Mouse (Mus musculus): ENCODE measurements around the gene Smyd4. TPM values are rescaled to one million over a fixed set of nuclear protein-coding genes. Genes with fewer than 3 reads are reported as not detected.
A peak's percentile ranks its signal among the peaks of the same experiment; 100 is the strongest.
"Not testable (repeated sequence)": the region's sequence is repeated elsewhere in the genome, so short reads cannot be mapped to it uniquely, and the experiment has no call there.

Gene Smyd4
- polyA plus RNA-seq, 1 experiment from 2014 or later = 10.7 TPM

DNA sequence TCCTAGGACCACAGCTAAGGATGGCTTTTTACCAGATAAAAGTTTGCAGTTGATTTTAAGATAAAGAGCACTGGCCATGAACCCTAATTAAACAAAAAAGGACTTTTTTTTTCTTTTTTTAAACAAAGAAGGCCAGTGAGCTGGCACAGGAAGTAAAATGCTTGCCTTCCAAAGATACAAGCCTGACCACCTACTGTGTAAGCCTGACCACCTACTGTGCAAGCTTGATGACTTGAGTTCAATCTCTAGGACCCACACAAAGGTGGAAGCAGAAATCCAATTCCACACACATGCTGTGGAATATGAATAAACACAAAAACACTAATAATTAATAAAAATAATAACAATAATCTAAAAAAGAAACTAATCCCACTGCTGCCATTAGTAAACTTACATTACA, 3.0 kb downstream of the Smyd4 start:
- no peak overlapping the region for H3K4me3 ChIP-seq (ENCODE audit: low read depth, low read length)
- no peaks in the 10 kb centered on the region for H3K9me3 ChIP-seq (replicated peaks; ENCODE audit: control insufficient read depth, low read length)
- H3K4me2 ChIP-seq (ENCODE audit: low read length) = no peak overlapping the region
- H3K4me1 ChIP-seq (ENCODE audit: control insufficient read depth, insufficient read depth, low read length) = peaks cover 7% of the 10 kb centered on the region
- no peaks in the 10 kb centered on the region for H3K36me3 ChIP-seq (ENCODE audit: control insufficient read depth, insufficient read depth, low read length)
- H3K27me3 ChIP-seq (replicated peaks; ENCODE audit: control insufficient read depth, insufficient read depth, low read length) = no peaks in the 10 kb centered on the region
- H3K27ac ChIP-seq (ENCODE audit: low read depth, low read length) = no peak overlapping the region
- DNase-seq (ENCODE audit: low spot score) (no peak), ATAC-seq (no peak)
- no peak overlapping the region for H3K9ac ChIP-seq (ENCODE audit: low read length)

DNA sequence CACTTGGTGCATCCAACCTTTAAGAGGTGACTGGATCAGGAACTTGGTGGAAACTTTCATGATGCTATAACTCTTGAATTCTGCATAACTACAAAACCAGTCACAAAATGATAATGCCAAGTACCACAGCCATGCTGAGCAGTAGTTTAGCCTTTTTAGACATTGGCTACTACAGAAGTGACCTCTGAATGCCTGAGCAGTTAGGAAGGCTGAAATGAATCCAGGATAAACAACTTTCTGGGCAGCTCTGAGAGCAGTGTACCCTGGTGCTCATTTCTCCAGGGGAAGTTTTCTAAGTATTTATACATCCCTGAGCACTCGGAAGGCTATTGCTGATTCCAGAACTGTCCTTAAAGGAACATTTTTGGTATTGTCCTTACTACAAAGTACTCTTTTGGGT, 7.2 kb downstream of the Smyd4 start:
- no peak for DNase-seq (ENCODE audit: low spot score)
- H3K27ac ChIP-seq (ENCODE audit: low read depth, low read length) = no peak overlapping the region
- H3K4me3 ChIP-seq (ENCODE audit: low read depth, low read length) = no peak overlapping the region
- no peak for ATAC-seq
- no peaks in the 10 kb centered on the region for H3K4me1 ChIP-seq (ENCODE audit: control insufficient read depth, insufficient read depth, low read length)
- H3K9ac ChIP-seq (ENCODE audit: low read length) = no peak overlapping the region
- H3K9me3 ChIP-seq (replicated peaks; ENCODE audit: control insufficient read depth, low read length) = no peaks in the 10 kb centered on the region
- WGBS = 100% methylated on average over 1 of the region's 1 CpGs
- no peak overlapping the region for H3K4me2 ChIP-seq (ENCODE audit: low read length)
- H3K27me3 ChIP-seq (replicated peaks; ENCODE audit: control insufficient read depth, insufficient read depth, low read length) = no peaks in the 10 kb centered on the region
- no peaks in the 10 kb centered on the region for H3K36me3 ChIP-seq (ENCODE audit: control insufficient read depth, insufficient read depth, low read length)

DNA sequence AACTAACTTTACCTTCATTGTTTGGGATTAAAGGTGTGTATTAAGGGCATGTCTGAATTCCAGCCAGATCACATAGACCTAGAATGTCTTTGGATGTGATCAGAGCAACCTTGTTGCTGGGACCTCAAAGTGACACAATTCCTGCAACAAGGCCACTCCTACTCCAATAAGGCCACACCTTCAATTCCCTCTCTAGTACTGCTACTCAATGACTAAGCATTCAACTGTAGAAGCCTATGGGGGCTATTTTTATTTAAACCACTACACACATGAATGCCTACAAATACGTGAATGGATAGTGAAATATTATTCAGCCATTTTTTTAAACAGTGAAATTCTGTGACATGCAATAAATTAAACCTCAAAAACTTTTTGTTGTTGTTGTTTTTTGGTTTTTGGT, 28.9 kb downstream of the Smyd4 start:
- Histone ChIP-seq H3K4me3 (ENCODE audit: low read depth, low read length) (no peak overlapping the region), H3K4me2 (ENCODE audit: low read length) (no peak overlapping the region), H3K9ac (ENCODE audit: low read length) (no peak overlapping the region), H3K36me3 (ENCODE audit: control insufficient read depth, insufficient read depth, low read length) (no peaks in the 10 kb centered on the region), H3K27ac (ENCODE audit: low read depth, low read length) (no peak overlapping the region), H3K27me3 (replicated peaks; ENCODE audit: control insufficient read depth, insufficient read depth, low read length) (no peaks in the 10 kb centered on the region), H3K4me1 (ENCODE audit: control insufficient read depth, insufficient read depth, low read length) (no peaks in the 10 kb centered on the region), H3K9me3 (replicated peaks; ENCODE audit: control insufficient read depth, low read length) (no peaks in the 10 kb centered on the region)
- no peak for DNase-seq (ENCODE audit: low spot score)
- no peak for ATAC-seq
- 92% methylated on average over 1 of the region's 1 CpGs for WGBS

DNA sequence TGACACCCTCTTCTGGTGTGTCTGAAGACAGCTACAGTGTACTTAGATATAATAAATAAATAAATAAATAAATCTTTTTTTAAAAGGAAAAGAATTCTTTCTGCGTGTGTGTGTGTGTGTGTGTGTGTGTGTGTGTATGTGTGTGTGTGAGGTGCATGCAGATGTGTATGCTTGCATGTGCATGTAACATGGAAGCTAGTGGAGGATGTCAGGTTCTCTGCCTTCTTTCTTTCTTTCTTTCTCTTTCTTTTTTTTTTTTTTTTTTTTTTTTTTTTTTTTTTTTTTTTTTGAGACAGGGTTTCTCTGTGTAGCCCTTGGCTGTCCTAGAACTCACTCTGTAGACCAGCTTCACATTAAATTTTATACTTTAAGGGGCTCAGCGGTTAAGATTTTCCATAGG, 30.6 kb downstream of the Smyd4 start:
- ATAC-seq; H3K4me2 ChIP-seq (ENCODE audit: low read length); H3K4me1 ChIP-seq (ENCODE audit: control insufficient read depth, insufficient read depth, low read length); DNase-seq (ENCODE audit: low spot score); H3K9ac ChIP-seq (ENCODE audit: low read length); H3K36me3 ChIP-seq (ENCODE audit: control insufficient read depth, insufficient read depth, low read length); H3K27me3 ChIP-seq (replicated peaks; ENCODE audit: control insufficient read depth, insufficient read depth, low read length); H3K9me3 ChIP-seq (replicated peaks; ENCODE audit: control insufficient read depth, low read length); H3K4me3 ChIP-seq (ENCODE audit: low read depth, low read length); H3K27ac ChIP-seq (ENCODE audit: low read depth, low read length): not testable (repeated sequence)
- WGBS = 94% methylated on average over 2 of the region's 2 CpGs

DNA sequence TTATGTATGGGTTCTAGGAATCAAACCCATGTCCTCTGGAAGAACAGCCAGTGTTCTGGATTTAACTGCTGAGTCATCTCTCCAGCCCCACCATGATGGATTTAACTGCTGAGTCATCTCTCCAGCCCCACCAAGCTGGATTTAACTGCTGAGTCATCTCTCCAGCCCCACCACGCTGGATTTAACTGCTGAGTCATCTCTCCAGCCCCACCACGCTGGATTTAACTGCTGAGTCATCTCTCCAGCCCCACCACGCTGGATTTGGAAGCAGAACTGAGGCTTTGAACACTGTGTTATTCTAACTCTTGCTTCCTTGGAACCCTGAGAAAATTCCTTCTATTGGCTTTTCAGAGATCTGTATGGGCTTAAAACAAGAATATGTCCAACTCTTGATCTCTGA, 35.3 kb downstream of the Smyd4 start:
- H3K27ac ChIP-seq (ENCODE audit: low read depth, low read length); DNase-seq (ENCODE audit: low spot score); H3K4me3 ChIP-seq (ENCODE audit: low read depth, low read length); ATAC-seq; H3K9me3 ChIP-seq (replicated peaks; ENCODE audit: control insufficient read depth, low read length); H3K4me2 ChIP-seq (ENCODE audit: low read length); H3K36me3 ChIP-seq (ENCODE audit: control insufficient read depth, insufficient read depth, low read length); H3K9ac ChIP-seq (ENCODE audit: low read length); H3K27me3 ChIP-seq (replicated peaks; ENCODE audit: control insufficient read depth, insufficient read depth, low read length); H3K4me1 ChIP-seq (ENCODE audit: control insufficient read depth, insufficient read depth, low read length): not testable (repeated sequence)
- 67% methylated on average over 3 of the region's 3 CpGs for WGBS

DNA sequence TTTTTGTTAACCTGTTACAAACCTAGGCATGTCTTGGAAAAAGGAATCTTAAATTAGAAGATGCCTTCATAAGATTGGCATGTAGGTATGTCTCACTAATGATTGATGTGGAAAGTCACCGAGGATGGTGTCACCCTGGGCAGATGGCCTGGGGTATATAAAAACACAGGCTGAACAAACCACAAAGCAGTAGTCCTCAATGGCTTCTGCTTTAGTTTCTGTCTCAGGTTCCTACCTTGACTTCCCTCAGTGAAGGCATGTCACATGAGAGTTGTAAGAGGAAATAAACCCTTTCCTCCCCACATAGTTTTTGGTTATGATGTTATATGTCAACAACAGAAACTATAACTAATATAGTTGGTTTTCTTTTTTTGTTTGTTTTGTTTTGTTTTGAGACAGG, 47.4 kb downstream of the Smyd4 start:
- Histone ChIP-seq H3K36me3 (ENCODE audit: control insufficient read depth, insufficient read depth, low read length) (peaks cover 2% of the 10 kb centered on the region; the same call in 1 of the 2 replicates), H3K4me1 (ENCODE audit: control insufficient read depth, insufficient read depth, low read length) (no peaks in the 10 kb centered on the region), H3K27ac (ENCODE audit: low read depth, low read length) (no peak overlapping the region), H3K27me3 (replicated peaks; ENCODE audit: control insufficient read depth, insufficient read depth, low read length) (no peaks in the 10 kb centered on the region), H3K9ac (ENCODE audit: low read length) (no peak overlapping the region), H3K9me3 (replicated peaks; ENCODE audit: control insufficient read depth, low read length) (no peaks in the 10 kb centered on the region), H3K4me3 (ENCODE audit: low read depth, low read length) (no peak overlapping the region), H3K4me2 (ENCODE audit: low read length) (no peak overlapping the region)
- DNase-seq (ENCODE audit: low spot score) (no peak), ATAC-seq (no peak)
- WGBS = 88% methylated on average over 1 of the region's 1 CpGs

DNA sequence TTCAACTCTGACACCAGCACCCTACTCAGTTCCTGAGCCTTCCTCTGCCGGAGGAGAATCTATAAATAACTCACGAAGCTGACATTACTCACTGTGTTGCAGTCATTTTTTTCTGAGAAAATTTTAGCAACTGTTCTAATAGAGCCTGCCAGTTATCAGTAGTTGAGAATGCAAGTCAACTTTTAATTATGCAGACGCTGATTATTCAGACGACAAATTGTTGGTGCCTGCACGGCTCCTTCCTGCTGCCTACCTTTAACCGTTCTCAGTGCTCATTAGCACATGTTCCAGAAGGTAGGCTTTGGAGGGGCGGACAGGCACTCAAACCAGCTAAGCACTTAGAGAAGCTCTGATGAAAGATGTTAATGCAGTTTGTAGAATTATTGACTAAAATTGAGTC, 49.2 kb downstream of the Smyd4 start:
- no peak for ATAC-seq
- 59% methylated on average over 7 of the region's 7 CpGs for WGBS
- H3K27ac ChIP-seq (ENCODE audit: low read depth, low read length) = 0 out of 2 replicates have a peak overlapping the region, but pooled peaks have one; percentile 27
- H3K36me3 ChIP-seq (ENCODE audit: control insufficient read depth, insufficient read depth, low read length) = peaks cover 2% of the 10 kb centered on the region; the same call in 1 of the 2 replicates
- no peaks in the 10 kb centered on the region for H3K27me3 ChIP-seq (replicated peaks; ENCODE audit: control insufficient read depth, insufficient read depth, low read length)
- no peak overlapping the region for H3K9ac ChIP-seq (ENCODE audit: low read length)
- no peak overlapping the region for H3K4me3 ChIP-seq (ENCODE audit: low read depth, low read length)
- no peak overlapping the region for H3K4me2 ChIP-seq (ENCODE audit: low read length)
- H3K4me1 ChIP-seq (ENCODE audit: control insufficient read depth, insufficient read depth, low read length) = no peaks in the 10 kb centered on the region
- peak; percentile 15 for DNase-seq (ENCODE audit: low spot score)
- H3K9me3 ChIP-seq (replicated peaks; ENCODE audit: control insufficient read depth, low read length) = no peaks in the 10 kb centered on the region

DNA sequence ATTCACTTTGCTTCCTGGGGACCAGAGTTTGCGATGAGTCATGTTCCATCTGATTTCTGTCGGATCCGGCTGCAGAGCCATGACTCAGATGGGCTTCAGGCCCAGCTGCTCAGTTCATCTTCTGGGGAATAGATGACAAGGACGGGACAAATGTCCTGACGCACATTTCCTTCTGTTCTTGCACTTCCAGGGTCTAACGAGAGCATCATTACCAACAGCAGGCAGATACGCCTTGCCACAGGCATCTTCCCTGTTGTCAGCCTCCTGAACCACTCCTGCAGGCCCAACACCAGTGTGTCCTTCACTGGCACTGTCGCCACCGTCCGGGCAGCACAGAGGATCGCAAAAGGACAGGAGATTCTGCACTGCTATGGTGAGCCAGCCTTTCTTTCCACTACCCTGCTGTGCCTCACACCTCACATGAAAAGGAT, 51.2 kb downstream of the Smyd4 start:
- Histone ChIP-seq H3K9me3 (replicated peaks; ENCODE audit: control insufficient read depth, low read length) (no peaks in the 10 kb centered on the region), H3K9ac (ENCODE audit: low read length) (no peak overlapping the region), H3K36me3 (ENCODE audit: control insufficient read depth, insufficient read depth, low read length) (no peaks in the 10 kb centered on the region), H3K4me1 (ENCODE audit: control insufficient read depth, insufficient read depth, low read length) (no peaks in the 10 kb centered on the region), H3K4me2 (ENCODE audit: low read length) (no peak overlapping the region), H3K4me3 (ENCODE audit: low read depth, low read length) (no peak overlapping the region), H3K27ac (ENCODE audit: low read depth, low read length) (no peak overlapping the region; the same call in 1 of the 2 replicates), H3K27me3 (replicated peaks; ENCODE audit: control insufficient read depth, insufficient read depth, low read length) (no peaks in the 10 kb centered on the region)
- DNase-seq (ENCODE audit: low spot score) = no peak
- ATAC-seq = no peak
- WGBS = 86% methylated on average over 11 of the region's 11 CpGs

DNA sequence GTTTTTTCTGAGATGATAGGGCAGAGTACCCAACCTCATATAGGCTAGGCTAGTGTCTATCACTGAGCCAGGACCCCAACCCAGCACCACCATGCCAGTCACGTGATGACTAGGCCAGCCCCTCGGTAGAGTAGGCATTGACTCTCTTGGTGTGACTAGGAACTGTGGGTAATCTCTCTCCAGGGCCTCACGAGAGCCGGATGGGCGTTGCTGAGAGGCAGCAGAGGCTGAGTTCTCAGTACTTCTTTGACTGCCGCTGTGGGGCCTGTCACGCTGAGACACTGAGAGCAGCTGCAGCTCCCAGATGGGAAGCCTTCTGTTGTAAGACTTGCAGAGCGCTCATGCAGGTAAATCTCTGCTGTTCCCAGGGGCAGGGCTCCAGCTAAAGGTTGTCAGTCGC, 51.9 kb downstream of the Smyd4 start:
- ATAC-seq = no peak
- Histone ChIP-seq H3K36me3 (ENCODE audit: control insufficient read depth, insufficient read depth, low read length) (no peaks in the 10 kb centered on the region), H3K9me3 (replicated peaks; ENCODE audit: control insufficient read depth, low read length) (no peaks in the 10 kb centered on the region), H3K4me1 (ENCODE audit: control insufficient read depth, insufficient read depth, low read length) (no peaks in the 10 kb centered on the region), H3K27me3 (replicated peaks; ENCODE audit: control insufficient read depth, insufficient read depth, low read length) (no peaks in the 10 kb centered on the region), H3K27ac (ENCODE audit: low read depth, low read length) (no peak overlapping the region), H3K4me2 (ENCODE audit: low read length) (no peak overlapping the region), H3K9ac (ENCODE audit: low read length) (no peak overlapping the region), H3K4me3 (ENCODE audit: low read depth, low read length) (no peak overlapping the region)
- DNase-seq (ENCODE audit: low spot score) = peak; percentile 50
- WGBS = 68% methylated on average over 9 of the region's 9 CpGs
